Mouse (Mus musculus) lung, postnatal 4 days (tissue): ENCODE measurements around the gene Ret.

Source experiments
- DNase-seq, 2 experiments: peaks; one replicate each; pipeline ENCODE4 v3.0.0; 2021

Gene Ret

GRCm38 (mm10) chr6:118197440-118197975, at the start of gene Ret:
Ret (minus strand) TSS chr6:118197718.
- no peak for DNase-seq

- DNase-seq = no peak
These were observed 49.6 kb upstream of the Ret start for GRCm38 (mm10) chr6:118247161-118247560.

GRCm38 (mm10) chr6:118244106-118244505, 46.6 kb upstream of the Ret start:
- no peak for DNase-seq

GRCm38 (mm10) chr6:118242941-118243340, 45.4 kb upstream of the Ret start:
- DNase-seq = no peak

GRCm38 (mm10) chr6:118226072-118226471, 28.6 kb upstream of the Ret start:
- no peak for DNase-seq

- no peak for DNase-seq
These were observed 25.0 kb upstream of the Ret start for GRCm38 (mm10) chr6:118222471-118222870.

- no peak for DNase-seq
These were observed 18.2 kb upstream of the Ret start for GRCm38 (mm10) chr6:118215676-118216075.

- DNase-seq = peak in 1 of 2 experiments; percentile 11
These were observed 10.8 kb upstream of the Ret start for GRCm38 (mm10) chr6:118208326-118208725.

GRCm38 (mm10) chr6:118206386-118206785, 8.9 kb upstream of the Ret start:
- DNase-seq = peak in 1 of 2 experiments; percentile 11

- DNase-seq = peak in 1 of 2 experiments; percentile 17
These were observed 7.8 kb upstream of the Ret start for GRCm38 (mm10) chr6:118205176-118205890.

- peak in 1 of 2 experiments; percentile 14 for DNase-seq
These were observed 6.6 kb upstream of the Ret start for GRCm38 (mm10) chr6:118204112-118204511.

- DNase-seq = peak; percentile 40 to 61
These were observed 623 bp downstream of the Ret start for GRCm38 (mm10) chr6:118196751-118197439.

- peak; percentile 36 to 53 for DNase-seq
These were observed 2.4 kb downstream of the Ret start for GRCm38 (mm10) chr6:118195108-118195507.

GRCm38 (mm10) chr6:118192882-118193281, 4.6 kb downstream of the Ret start:
- no peak for DNase-seq

- no peak for DNase-seq
These were observed 5.3 kb downstream of the Ret start for GRCm38 (mm10) chr6:118192199-118192598.

- no peak for DNase-seq
These were observed 7.8 kb downstream of the Ret start for GRCm38 (mm10) chr6:118189764-118190163.

- DNase-seq = no peak
These were observed 8.9 kb downstream of the Ret start for GRCm38 (mm10) chr6:118188599-118188998.

- no peak for DNase-seq
These were observed 10.3 kb downstream of the Ret start for GRCm38 (mm10) chr6:118187285-118187641.

- no peak for DNase-seq
These were observed 10.8 kb downstream of the Ret start for GRCm38 (mm10) chr6:118186620-118187284.

- DNase-seq = no peak
These were observed 13.4 kb downstream of the Ret start for GRCm38 (mm10) chr6:118184126-118184525.

GRCm38 (mm10) chr6:118180085-118180423, 17.5 kb downstream of the Ret start:
- peak in 1 of 2 experiments; percentile 20 for DNase-seq

- peak; percentile 80 to 83 for DNase-seq
These were observed 18.0 kb downstream of the Ret start for GRCm38 (mm10) chr6:118179316-118180084.

GRCm38 (mm10) chr6:118173975-118174328, 23.6 kb downstream of the Ret start:
- peak in 1 of 2 experiments; percentile 13 for DNase-seq
